Mouse (Mus musculus) megakaryocyte, embryonic 14.5 days (primary cell): ENCODE measurements around the gene Cntnap1. TPM values are rescaled to one million over a fixed set of nuclear protein-coding genes. Genes with fewer than 3 reads are reported as not detected.
A peak's percentile ranks its signal among the peaks of the same experiment; 100 is the strongest.
"Not testable (repeated sequence)": the region's sequence is repeated elsewhere in the genome, so short reads cannot be mapped to it uniquely, and the experiment has no call there.

Experiments used
- H3K27me3 ChIP-seq: replicated peaks from 2 replicates; pipeline ENCODE3; 2012; ENCODE audit warnings: inconsistent platforms
- H3K36me3 ChIP-seq: replicated peaks from 2 replicates; pipeline ENCODE3; 2012; ENCODE audit warnings: low read length, inconsistent platforms, mixed read lengths
- H3K4me1 ChIP-seq: 2 replicates; pipeline ENCODE4 v1.6.1; 2012; ENCODE audit warnings: inconsistent platforms
- H3K4me3 ChIP-seq: replicated peaks from 2 replicates; pipeline ENCODE3; 2012; ENCODE audit warnings: moderate library complexity, mild to moderate bottlenecking, inconsistent platforms
- H3K9me3 ChIP-seq: 2 replicates; pipeline ENCODE4 v1.6.1; 2012; ENCODE audit warnings: inconsistent platforms
- FLI1 ChIP-seq: IDR thresholded peaks from 2 replicates; pipeline ENCODE4 v1.6.1; 2012; ENCODE audit warnings: low read length, inconsistent platforms, mixed read lengths
- GATA1 ChIP-seq: IDR thresholded peaks from 3 replicates; pipeline ENCODE4 v1.6.1; 2012; ENCODE audit warnings: mixed read lengths, low read length, inconsistent platforms, borderline replicate concordance
- polyA plus RNA-seq: library from polyadenylated mRNA; stranded (reverse); fragments of >175 nt; gene quantifications from 2 replicates; pipeline ENCODE4 v1.2.3, GENCODE M21; 2012; ENCODE audit warnings: low replicate concordance; ENCODE audit not compliant: insufficient read depth

The Cntnap1 gene
- polyA plus RNA-seq = 0.72 and 0.89 TPM in 2 replicates

GRCm38 (mm10) chr11:101170354-101170810, at the start of gene Cntnap1:
Gene Cntnap1, plus strand, starts transcription at chr11:101170523.
- H3K9me3 ChIP-seq = no peaks in the 10 kb centered on the region
- H3K36me3 ChIP-seq = no peaks in the 10 kb centered on the region
- peak within 1 kb of the TSS; percentile 94 for H3K4me3 ChIP-seq
- TF ChIP-seq FLI1 (no peak), GATA1 (no peak)
- H3K4me1 ChIP-seq = peaks cover 66% of the 10 kb centered on the region
- peaks cover 98% of the 10 kb centered on the region for H3K27me3 ChIP-seq

GRCm38 (mm10) chr11:101120545-101121188, 49.7 kb upstream of the Cntnap1 start:
- Histone ChIP-seq H3K36me3 (peaks cover 45% of the 10 kb centered on the region), H3K27me3 (no peaks in the 10 kb centered on the region)

GRCm38 (mm10) chr11:101124494-101124893, 45.8 kb upstream of the Cntnap1 start:
- H3K4me1 ChIP-seq = peaks cover 29% of the 10 kb centered on the region
- not testable (repeated sequence) for H3K9me3 ChIP-seq, H3K27me3 ChIP-seq, H3K4me3 ChIP-seq
- peaks cover 48% of the 10 kb centered on the region for H3K36me3 ChIP-seq

More at GRCm38 (mm10) chr11:101120545-101121188, 49.7 kb upstream of the Cntnap1 start:
- TF ChIP-seq FLI1 = no peak
- no peak for TF ChIP-seq GATA1
- peaks cover 56% of the 10 kb centered on the region for H3K4me1 ChIP-seq
- peak overlapping the region; percentile 96 for H3K4me3 ChIP-seq
- H3K9me3 ChIP-seq = no peaks in the 10 kb centered on the region

- Histone ChIP-seq H3K36me3 (peaks cover 48% of the 10 kb centered on the region), H3K4me1 (peaks cover 31% of the 10 kb centered on the region)
- H3K27me3 ChIP-seq, H3K4me3 ChIP-seq, H3K9me3 ChIP-seq: not testable (repeated sequence)
These were observed 45.3 kb upstream of the Cntnap1 start for GRCm38 (mm10) chr11:101125008-101125407.

- H3K4me1 ChIP-seq = peaks cover 27% of the 10 kb centered on the region
- H3K36me3 ChIP-seq = peaks cover 45% of the 10 kb centered on the region
- peaks cover 12% of the 10 kb centered on the region for H3K9me3 ChIP-seq
- H3K4me3 ChIP-seq = no peak overlapping the region
- H3K27me3 ChIP-seq = peaks cover 11% of the 10 kb centered on the region
- no peak for TF ChIP-seq GATA1
- no peak for TF ChIP-seq FLI1
These were observed 43.2 kb upstream of the Cntnap1 start for GRCm38 (mm10) chr11:101127075-101127474.

GRCm38 (mm10) chr11:101128996-101129577, 41.2 kb upstream of the Cntnap1 start:
- Histone ChIP-seq H3K27me3 (peaks cover 12% of the 10 kb centered on the region), H3K4me1 (peaks cover 31% of the 10 kb centered on the region), H3K9me3 (peaks cover 12% of the 10 kb centered on the region), H3K4me3 (no peak overlapping the region), H3K36me3 (peaks cover 25% of the 10 kb centered on the region)
- TF ChIP-seq GATA1 = no peak
- no peak for TF ChIP-seq FLI1

- TF ChIP-seq FLI1 (no peak), GATA1 (no peak)
- H3K4me3 ChIP-seq = peak overlapping the region; percentile 60
- H3K27me3 ChIP-seq = peaks cover 22% of the 10 kb centered on the region
- peaks cover 31% of the 10 kb centered on the region for H3K4me1 ChIP-seq
- peaks cover 21% of the 10 kb centered on the region for H3K36me3 ChIP-seq
- peaks cover 12% of the 10 kb centered on the region for H3K9me3 ChIP-seq
These were observed 40.1 kb upstream of the Cntnap1 start for GRCm38 (mm10) chr11:101130056-101130756.

GRCm38 (mm10) chr11:101131187-101131586, 39.1 kb upstream of the Cntnap1 start:
- H3K4me3 ChIP-seq = no peak overlapping the region
- H3K27me3 ChIP-seq = peaks cover 24% of the 10 kb centered on the region
- peaks cover 11% of the 10 kb centered on the region for H3K36me3 ChIP-seq
- H3K9me3 ChIP-seq = peaks cover 12% of the 10 kb centered on the region
- peaks cover 31% of the 10 kb centered on the region for H3K4me1 ChIP-seq
- TF ChIP-seq FLI1 = no peak
- no peak for TF ChIP-seq GATA1

GRCm38 (mm10) chr11:101131701-101132100, 38.6 kb upstream of the Cntnap1 start:
- peaks cover 31% of the 10 kb centered on the region for H3K4me1 ChIP-seq
- H3K9me3 ChIP-seq = peaks cover 10% of the 10 kb centered on the region
- peaks cover 27% of the 10 kb centered on the region for H3K27me3 ChIP-seq
- TF ChIP-seq FLI1 (no peak), GATA1 (no peak)
- no peak overlapping the region for H3K4me3 ChIP-seq
- peaks cover 6% of the 10 kb centered on the region for H3K36me3 ChIP-seq

- Histone ChIP-seq H3K36me3 (no peaks in the 10 kb centered on the region), H3K9me3 (peaks cover 3% of the 10 kb centered on the region; the same call in 1 of the 2 replicates), H3K4me3 (no peak overlapping the region), H3K4me1 (peaks cover 31% of the 10 kb centered on the region), H3K27me3 (peaks cover 33% of the 10 kb centered on the region)
- no peak for TF ChIP-seq GATA1
These were observed 37.3 kb upstream of the Cntnap1 start for GRCm38 (mm10) chr11:101133037-101133436.
